Mouse (Mus musculus): ENCODE results near the gene Olfr653. TPM values are rescaled to one million over a fixed set of nuclear protein-coding genes. Genes with fewer than 3 reads are reported as not detected.

The Olfr653 gene
- polyA plus RNA-seq, 1 experiment from 2014 or later = not detected

- Histone ChIP-seq H3K36me3 (ENCODE audit: control insufficient read depth, insufficient read depth, low read length) (no peaks in the 10 kb centered on the region), H3K27me3 (replicated peaks; ENCODE audit: control insufficient read depth, insufficient read depth, low read length) (no peaks in the 10 kb centered on the region), H3K9me3 (replicated peaks; ENCODE audit: control insufficient read depth, low read length) (no peaks in the 10 kb centered on the region), H3K4me2 (ENCODE audit: low read length) (no peak overlapping the region), H3K4me1 (ENCODE audit: control insufficient read depth, insufficient read depth, low read length) (no peaks in the 10 kb centered on the region), H3K4me3 (ENCODE audit: low read depth, low read length) (no peak overlapping the region), H3K27ac (ENCODE audit: low read depth, low read length) (no peak overlapping the region), H3K9ac (ENCODE audit: low read length) (no peak overlapping the region)
- DNase-seq (ENCODE audit: low spot score) (peak; percentile 14), ATAC-seq (no peak)
- 5% methylated on average over 3 of the region's 3 CpGs for WGBS
Observed at GRCm38 (mm10) chr7:104603173-104603572, 26.1 kb downstream of the Olfr653 start.

GRCm38 (mm10) chr7:104604727-104605126 is 27.6 kb downstream of the Olfr653 start:
- Histone ChIP-seq H3K27me3 (replicated peaks; ENCODE audit: control insufficient read depth, insufficient read depth, low read length) (no peaks in the 10 kb centered on the region), H3K36me3 (ENCODE audit: control insufficient read depth, insufficient read depth, low read length) (no peaks in the 10 kb centered on the region), H3K9me3 (replicated peaks; ENCODE audit: control insufficient read depth, low read length) (no peaks in the 10 kb centered on the region), H3K4me2 (ENCODE audit: low read length) (no peak overlapping the region), H3K4me3 (ENCODE audit: low read depth, low read length) (no peak overlapping the region), H3K4me1 (ENCODE audit: control insufficient read depth, insufficient read depth, low read length) (no peaks in the 10 kb centered on the region), H3K9ac (ENCODE audit: low read length) (no peak overlapping the region), H3K27ac (ENCODE audit: low read depth, low read length) (no peak overlapping the region)
- DNase-seq (ENCODE audit: low spot score) = no peak
- no peak for ATAC-seq

- DNase-seq (ENCODE audit: low spot score) (no peak), ATAC-seq (no peak)
- no peak within 1 kb of the TSS for H3K4me3 ChIP-seq (ENCODE audit: low read depth, low read length)
- H3K4me1 ChIP-seq (ENCODE audit: control insufficient read depth, insufficient read depth, low read length) = no peaks in the 10 kb centered on the region
- no peaks in the 10 kb centered on the region for H3K27me3 ChIP-seq (replicated peaks; ENCODE audit: control insufficient read depth, insufficient read depth, low read length)
- H3K9ac ChIP-seq (ENCODE audit: low read length) = no peak within 1 kb of the TSS
- H3K9me3 ChIP-seq (replicated peaks; ENCODE audit: control insufficient read depth, low read length) = no peaks in the 10 kb centered on the region
- H3K4me2 ChIP-seq (ENCODE audit: low read length) = no peak within 1 kb of the TSS
- H3K36me3 ChIP-seq (ENCODE audit: control insufficient read depth, insufficient read depth, low read length) = no peaks in the 10 kb centered on the region
- WGBS = 83% methylated on average over 4 of the region's 4 CpGs
- no peak within 1 kb of the TSS for H3K27ac ChIP-seq (ENCODE audit: low read depth, low read length)
Observed at GRCm38 (mm10) chr7:104613655-104614054, 36.5 kb downstream of the Olfr653 start, which contains the start of gene Olfr656. TSS of gene Olfr656 (plus strand) at chr7:104613955.

GRCm38 (mm10) chr7:104624494-104624893 is 47.4 kb downstream of the Olfr653 start, which contains the start of gene Olfr657:
TSS of gene Olfr657 (plus strand) at chr7:104624794.
- no peak within 1 kb of the TSS for H3K27ac ChIP-seq (ENCODE audit: low read depth, low read length)
- DNase-seq (ENCODE audit: low spot score) = no peak
- ATAC-seq = no peak

More at GRCm38 (mm10) chr7:104624494-104624893, 47.4 kb downstream of the Olfr653 start, which contains the start of gene Olfr657:
- Histone ChIP-seq H3K9ac (ENCODE audit: low read length) (no peak within 1 kb of the TSS), H3K4me2 (ENCODE audit: low read length) (no peak within 1 kb of the TSS), H3K4me3 (ENCODE audit: low read depth, low read length) (no peak within 1 kb of the TSS), H3K27me3 (replicated peaks; ENCODE audit: control insufficient read depth, insufficient read depth, low read length) (no peaks in the 10 kb centered on the region), H3K9me3 (replicated peaks; ENCODE audit: control insufficient read depth, low read length) (0 out of 2 replicates have a peak, but pooled peaks cover 3% of the 10 kb centered on the region), H3K36me3 (ENCODE audit: control insufficient read depth, insufficient read depth, low read length) (no peaks in the 10 kb centered on the region), H3K4me1 (ENCODE audit: control insufficient read depth, insufficient read depth, low read length) (no peaks in the 10 kb centered on the region)

Other genes starting within 250 kb of the Olfr653 start
- not detected in 2 replicates for gene Trim34b, start 247.8 kb upstream of the Olfr653 start, polyA plus RNA-seq (2014; fragmentation: Nextera tagmentation; extraction: Ambion mirVana)
- gene Trim12c, start 224.0 kb upstream of the Olfr653 start, polyA plus RNA-seq (2014; fragmentation: Nextera tagmentation; extraction: Ambion mirVana) = 0.48 and 0.95 TPM in 2 replicates
- gene Trim30b, start 207.4 kb upstream of the Olfr653 start, polyA plus RNA-seq (2014; fragmentation: Nextera tagmentation; extraction: Ambion mirVana) = not detected in 2 replicates
- not detected in 2 replicates for gene Trim30c, start 176.5 kb upstream of the Olfr653 start, polyA plus RNA-seq (2014; fragmentation: Nextera tagmentation; extraction: Ambion mirVana)
- 0.51 and 0.63 TPM in 2 replicates for gene Trim30a, start 112.1 kb upstream of the Olfr653 start, polyA plus RNA-seq (2014; fragmentation: Nextera tagmentation; extraction: Ambion mirVana)
- 0.21 and 0.37 TPM in 2 replicates for gene Trim30d, start 69.5 kb upstream of the Olfr653 start, polyA plus RNA-seq (2014; fragmentation: Nextera tagmentation; extraction: Ambion mirVana)
- not detected in 2 replicates for gene Olfr651, start 27.2 kb upstream of the Olfr653 start, polyA plus RNA-seq (2014; fragmentation: Nextera tagmentation; extraction: Ambion mirVana)
- gene Olfr652, start 16.4 kb upstream of the Olfr653 start, polyA plus RNA-seq (2014; fragmentation: Nextera tagmentation; extraction: Ambion mirVana) = not detected in 2 replicates
- gene Olfr654, start 9.7 kb downstream of the Olfr653 start, polyA plus RNA-seq (2014; fragmentation: Nextera tagmentation; extraction: Ambion mirVana) = not detected in 2 replicates
- not detected in 2 replicates for gene Olfr655, start 24.5 kb downstream of the Olfr653 start, polyA plus RNA-seq (2014; fragmentation: Nextera tagmentation; extraction: Ambion mirVana)
- not detected in 2 replicates for gene Olfr656, start 36.6 kb downstream of the Olfr653 start, polyA plus RNA-seq (2014; fragmentation: Nextera tagmentation; extraction: Ambion mirVana)
- gene Olfr657, start 47.5 kb downstream of the Olfr653 start, polyA plus RNA-seq (2014; fragmentation: Nextera tagmentation; extraction: Ambion mirVana) = not detected in 2 replicates
- 0.08 and 0.21 TPM in 2 replicates for gene Olfr658, start 70.0 kb downstream of the Olfr653 start, polyA plus RNA-seq (2014; fragmentation: Nextera tagmentation; extraction: Ambion mirVana)
- not detected in 2 replicates for gene Olfr659, start 89.4 kb downstream of the Olfr653 start, polyA plus RNA-seq (2014; fragmentation: Nextera tagmentation; extraction: Ambion mirVana)
- gene Olfr661, start 109.2 kb downstream of the Olfr653 start, polyA plus RNA-seq (2014; fragmentation: Nextera tagmentation; extraction: Ambion mirVana) = not detected in 2 replicates
- gene Usp17le, start 200.2 kb downstream of the Olfr653 start, polyA plus RNA-seq (2014; fragmentation: Nextera tagmentation; extraction: Ambion mirVana) = not detected in 2 replicates